Mouse (Mus musculus) liver, embryonic 14.5 days (tissue): ENCODE results near the gene Dusp19.

Experiments
- CTCF ChIP-seq: IDR thresholded peaks from 2 replicates; pipeline ENCODE4 v1.5.1; 2016; ENCODE audit warnings: antibody characterized with exemption, low read depth, control low read depth
- EP300 ChIP-seq: IDR thresholded peaks from 2 replicates; pipeline ENCODE4 v1.6.1; 2016; ENCODE audit warnings: antibody characterized with exemption, low read depth

DNA sequence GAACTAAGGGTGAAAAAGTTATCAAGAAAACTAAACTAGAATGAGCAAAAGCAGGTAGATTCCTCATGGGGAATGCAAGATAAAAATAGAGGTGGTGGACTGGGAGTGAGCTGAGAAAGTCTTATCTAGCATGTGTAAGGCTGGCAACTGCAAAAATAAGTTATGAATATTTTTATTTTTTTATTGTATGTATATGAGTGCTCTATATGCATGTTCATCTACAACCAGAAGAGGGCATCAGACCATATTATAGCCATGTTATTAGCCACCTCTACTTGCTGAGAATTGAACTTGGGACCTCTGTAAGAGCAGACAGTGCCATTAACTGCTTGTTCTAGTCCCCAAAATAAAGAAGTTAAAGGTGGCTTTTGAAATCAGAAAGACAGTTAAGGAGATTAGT, 44.6 kb downstream of the Dusp19 start:
- no peak for TF ChIP-seq CTCF
- TF ChIP-seq EP300 = no peak
